Mouse (Mus musculus): ENCODE measurements around the gene Olfr223.

DNA sequence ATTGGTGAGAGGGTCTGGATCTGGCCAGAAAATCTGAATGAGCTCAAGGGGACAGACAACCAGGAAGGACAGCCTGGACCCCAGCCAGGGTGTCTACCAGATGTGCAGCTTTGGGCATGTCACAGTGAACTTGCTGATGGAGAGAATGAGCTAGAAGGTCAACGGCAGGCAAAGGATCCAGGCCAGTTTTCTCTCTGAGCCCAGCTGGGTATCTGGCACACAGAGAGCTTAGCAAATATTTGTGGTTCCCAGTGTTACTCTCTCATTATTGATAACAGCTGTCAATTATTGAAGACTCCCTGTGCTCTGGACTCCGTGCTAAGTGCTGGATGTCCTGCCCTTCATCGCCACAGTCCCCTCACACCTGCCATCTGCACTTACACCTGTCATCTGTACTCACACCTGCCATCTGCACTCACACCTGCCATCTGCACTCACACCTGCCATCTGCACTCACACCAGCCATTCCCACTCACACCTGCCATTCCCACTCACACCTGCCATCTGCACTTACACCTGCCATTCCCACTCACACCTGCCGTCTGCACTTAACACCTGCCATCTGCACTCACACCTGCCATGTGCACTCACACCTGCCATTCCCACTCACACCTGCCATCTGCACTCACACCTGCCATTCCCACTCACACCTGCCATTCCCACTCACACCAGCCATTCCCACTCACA, 47.0 kb upstream of the Olfr223 start:
- no peak for TF ChIP-seq USF1 (IDR thresholded peaks at IDR 0.05; ENCODE audit: low read depth)
- TF ChIP-seq POLR2A (IDR thresholded peaks at IDR 0.05; ENCODE audit: insufficient read length, low read depth) = no peak
- no peak for TF ChIP-seq POLR2AphosphoS2 (IDR thresholded peaks at IDR 0.05; ENCODE audit: insufficient read length, low read depth)
- TF ChIP-seq MAX (IDR thresholded peaks at IDR 0.05; ENCODE audit: low read depth) = no peak
